Mouse (Mus musculus): ENCODE results near the gene Kalrn.

- no peak for TF ChIP-seq CTCF (IDR thresholded peaks at IDR 0.05; ENCODE audit: extremely low read depth, insufficient read depth, low read length)
- no peak for TF ChIP-seq POLR2A (IDR thresholded peaks at IDR 0.05; ENCODE audit: extremely low read depth, insufficient read depth, low read length)
Observed at GRCm38 (mm10) chr16:34121288-34121687, 452.0 kb downstream of the Kalrn start.
